26 mouse cellular contexts compared by ENCODE assay signal in genomic region chr4:155118278-155118677, GRCm38 (mm10). TPM values are rescaled to one million over a fixed set of nuclear protein-coding genes. Genes with fewer than 3 reads are reported as not detected.
A peak's percentile ranks its signal among the peaks of the same experiment; 100 is the strongest.
DNase-seq lines count a peak whose midpoint lies in the region; ATAC-seq lines count a peak whose summit lies in the region.
"Had no signal": no experiment of that assay in that cellular context is flagged by ENCODE, and none has a peak within 500 bp of the region (broad histone marks: within the 10 kb centered on the region; RNA-seq: fewer than 3 reads in every experiment).

No protein-coding gene starts in this region.

- no peak overlapping the region for H3K9ac ChIP-seq in forebrain, embryonic 12.5 days
- H3K9ac ChIP-seq in neural tube, embryonic 13.5 days, result peak overlapping the region; percentile 47
- H3K9ac ChIP-seq: embryonic facial prominence, embryonic 12.5 days; heart, embryonic 12.5 days; hindbrain, embryonic 14.5 days; limb, embryonic 13.5 days; stomach, embryonic 15.5 days had no signal

- no peaks in the 10 kb centered on the region for H3K36me3 ChIP-seq in forebrain, embryonic 12.5 days (replicated peaks)
- no peaks in the 10 kb centered on the region for H3K36me3 ChIP-seq in forebrain, embryonic 10.5 days (replicated peaks)
- H3K36me3 ChIP-seq in neural tube, embryonic 13.5 days, result no peaks in the 10 kb centered on the region
- H3K36me3 ChIP-seq in embryonic facial prominence, embryonic 10.5 days (replicated peaks), result no peaks in the 10 kb centered on the region; the same call in 1 of the 2 replicates
- no peaks in the 10 kb centered on the region for H3K36me3 ChIP-seq in limb, embryonic 10.5 days
- H3K36me3 ChIP-seq: embryonic facial prominence, embryonic 12.5 days; stomach, embryonic 15.5 days had no signal

- DNase-seq in forebrain, embryonic 10.5 days (ENCODE audit: extremely low spot score, low spot score), result no peak
- DNase-seq in neural tube, embryonic 10.5 days (ENCODE audit: extremely low spot score, low spot score), result no peak
- no peak for DNase-seq in embryonic facial prominence, embryonic 10.5 days (ENCODE audit: low spot score)
- DNase-seq in telencephalon, adult 2 months (ENCODE audit: low read depth, low spot score), result peak; percentile 17
- no peak for DNase-seq in limb, embryonic 10.5 days (ENCODE audit: low spot score)
- no peak for DNase-seq in cerebellum, adult 8-10 months
- DNase-seq: adrenal gland, adult 2 months; cerebellum, adult 2 months; cerebellum, postnatal 25 days; heart, adult 2 months; kidney, adult 11 months; kidney, postnatal 14 days; retina, postnatal 1 day; right cerebral cortex, postnatal 14 days; thymus, postnatal 25 days had no signal

- H3K4me3 ChIP-seq in forebrain, embryonic 12.5 days (replicated peaks), result no peak overlapping the region
- H3K4me3 ChIP-seq in forebrain, embryonic 10.5 days, result no peak overlapping the region
- H3K4me3 ChIP-seq in neural tube, embryonic 13.5 days, result no peak overlapping the region
- no peak overlapping the region for H3K4me3 ChIP-seq in embryonic facial prominence, embryonic 10.5 days
- H3K4me3 ChIP-seq in limb, embryonic 10.5 days, result no peak overlapping the region
- H3K4me3 ChIP-seq: embryonic facial prominence, embryonic 12.5 days; heart, adult 2 months; heart, embryonic 12.5 days; left cerebral cortex, adult 2 months; limb, embryonic 13.5 days; stomach, embryonic 15.5 days had no signal

- H3K27ac ChIP-seq in forebrain, embryonic 12.5 days, result peak overlapping the region; percentile 43
- no peak overlapping the region; the same call in 1 of the 2 replicates for H3K27ac ChIP-seq in forebrain, embryonic 10.5 days
- no peak overlapping the region for H3K27ac ChIP-seq in neural tube, embryonic 13.5 days (replicated peaks)
- peak overlapping the region; percentile 32; the same call in 1 of the 2 replicates for H3K27ac ChIP-seq in embryonic facial prominence, embryonic 10.5 days (replicated peaks)
- no peak overlapping the region for H3K27ac ChIP-seq in limb, embryonic 10.5 days
- H3K27ac ChIP-seq: embryonic facial prominence, embryonic 12.5 days; heart, adult 2 months; hindbrain, embryonic 14.5 days; left cerebral cortex, adult 2 months; limb, embryonic 13.5 days; macrophage; stomach, embryonic 15.5 days had no signal

- H3K4me2 ChIP-seq in forebrain, embryonic 12.5 days, result no peak overlapping the region; the same call in 1 of the 2 replicates
- H3K4me2 ChIP-seq in neural tube, embryonic 13.5 days, result no peak overlapping the region
- H3K4me2 ChIP-seq: embryonic facial prominence, embryonic 12.5 days; heart, embryonic 12.5 days; hindbrain, embryonic 14.5 days; limb, embryonic 13.5 days; stomach, embryonic 15.5 days had no signal

- peaks cover 25% of the 10 kb centered on the region for H3K4me1 ChIP-seq in forebrain, embryonic 12.5 days
- peaks cover 67% of the 10 kb centered on the region for H3K4me1 ChIP-seq in forebrain, embryonic 10.5 days
- peaks cover 54% of the 10 kb centered on the region for H3K4me1 ChIP-seq in neural tube, embryonic 13.5 days (replicated peaks)
- H3K4me1 ChIP-seq in embryonic facial prominence, embryonic 10.5 days, result peaks cover 73% of the 10 kb centered on the region
- peaks cover 59% of the 10 kb centered on the region for H3K4me1 ChIP-seq in limb, embryonic 10.5 days

- no peak for ATAC-seq in forebrain, embryonic 12.5 days (ENCODE audit: low FRiP score)
- ATAC-seq in neural tube, embryonic 13.5 days (ENCODE audit: low read depth), result no peak
- ATAC-seq: activated CD4-positive, CD25-positive, alpha-beta regulatory T cell, adult 4 months; midbrain, embryonic 16.5 days had no signal

- no peaks in the 10 kb centered on the region for H3K9me3 ChIP-seq in forebrain, embryonic 12.5 days
- no peaks in the 10 kb centered on the region for H3K9me3 ChIP-seq in forebrain, embryonic 10.5 days
- no peaks in the 10 kb centered on the region for H3K9me3 ChIP-seq in neural tube, embryonic 13.5 days
- peaks cover 7% of the 10 kb centered on the region; the same call in 1 of the 2 replicates for H3K9me3 ChIP-seq in embryonic facial prominence, embryonic 10.5 days
- no peaks in the 10 kb centered on the region for H3K9me3 ChIP-seq in limb, embryonic 10.5 days (replicated peaks)
- H3K9me3 ChIP-seq: embryonic facial prominence, embryonic 12.5 days; stomach, embryonic 15.5 days had no signal

- WGBS in forebrain, embryonic 12.5 days, result 54% methylated on average over 10 of the region's 10 CpGs
- 79% methylated on average over 10 of the region's 10 CpGs for WGBS in forebrain, embryonic 10.5 days
- 18% methylated on average over 10 of the region's 10 CpGs for WGBS in neural tube, embryonic 13.5 days
- WGBS in embryonic facial prominence, embryonic 10.5 days, result 82% methylated on average over 10 of the region's 10 CpGs
- 86% methylated on average over 10 of the region's 10 CpGs for WGBS in limb, embryonic 10.5 days

- H3K27me3 ChIP-seq in forebrain, embryonic 12.5 days, result 0 out of 2 replicates have a peak, but pooled peaks cover 4% of the 10 kb centered on the region
- no peaks in the 10 kb centered on the region for H3K27me3 ChIP-seq in forebrain, embryonic 10.5 days (ENCODE audit: poor library complexity, severe bottlenecking)
- no peaks in the 10 kb centered on the region for H3K27me3 ChIP-seq in neural tube, embryonic 13.5 days
- H3K27me3 ChIP-seq in embryonic facial prominence, embryonic 10.5 days (replicated peaks; ENCODE audit: low read depth, poor library complexity, severe bottlenecking), result no peaks in the 10 kb centered on the region
- no peaks in the 10 kb centered on the region for H3K27me3 ChIP-seq in limb, embryonic 10.5 days (ENCODE audit: low read depth, poor library complexity, severe bottlenecking)
- H3K27me3 ChIP-seq: embryonic facial prominence, embryonic 12.5 days; heart, embryonic 12.5 days; limb, embryonic 13.5 days; stomach, embryonic 15.5 days had no signal

RNA-seq across cellular contexts. Expression of gene Morn1, which starts 31.9 kb away (rescaled TPM):
- 6.9 and 7.0 TPM in 2 replicates for polyA plus RNA-seq in forebrain, embryonic 12.5 days (2016; fragmentation: Nextera tagmentation; extraction: Ambion mirVana)
- 4.5 and 6.8 TPM in 2 replicates for polyA plus RNA-seq in forebrain, embryonic 10.5 days (2016; fragmentation: Nextera tagmentation; extraction: Ambion mirVana)
- polyA plus RNA-seq in neural tube, embryonic 13.5 days (2015; fragmentation: Nextera tagmentation; extraction: Ambion mirVana), result 5.6 and 5.7 TPM in 2 replicates
- polyA plus RNA-seq in embryonic facial prominence, embryonic 10.5 days (2016; fragmentation: Nextera tagmentation; extraction: Ambion mirVana), result 4.3 and 5.4 TPM in 2 replicates
- polyA plus RNA-seq in limb, embryonic 10.5 days (2016; fragmentation: Nextera tagmentation; extraction: Ambion mirVana), result 3.5 and 6.5 TPM in 2 replicates

RNA-seq across cellular contexts. Expression of gene Rer1, which starts 32.1 kb away (rescaled TPM):
- 128 and 129 TPM in 2 replicates for polyA plus RNA-seq in forebrain, embryonic 12.5 days (2016; fragmentation: Nextera tagmentation; extraction: Ambion mirVana)
- 133 and 137 TPM in 2 replicates for polyA plus RNA-seq in forebrain, embryonic 10.5 days (2016; fragmentation: Nextera tagmentation; extraction: Ambion mirVana)
- 136 and 141 TPM in 2 replicates for polyA plus RNA-seq in neural tube, embryonic 13.5 days (2015; fragmentation: Nextera tagmentation; extraction: Ambion mirVana)
- polyA plus RNA-seq in embryonic facial prominence, embryonic 10.5 days (2016; fragmentation: Nextera tagmentation; extraction: Ambion mirVana), result 128 and 134 TPM in 2 replicates
- 133 and 142 TPM in 2 replicates for polyA plus RNA-seq in limb, embryonic 10.5 days (2016; fragmentation: Nextera tagmentation; extraction: Ambion mirVana)

RNA-seq across cellular contexts. Expression of gene Pex10, which starts 51.5 kb away (rescaled TPM):
- 17.2 and 19.3 TPM in 2 replicates for polyA plus RNA-seq in forebrain, embryonic 12.5 days (2016; fragmentation: Nextera tagmentation; extraction: Ambion mirVana)
- 22.2 TPM in 2 replicates for polyA plus RNA-seq in forebrain, embryonic 10.5 days (2016; fragmentation: Nextera tagmentation; extraction: Ambion mirVana)
- polyA plus RNA-seq in neural tube, embryonic 13.5 days (2015; fragmentation: Nextera tagmentation; extraction: Ambion mirVana), result 15.9 and 17.8 TPM in 2 replicates
- polyA plus RNA-seq in embryonic facial prominence, embryonic 10.5 days (2016; fragmentation: Nextera tagmentation; extraction: Ambion mirVana), result 19.0 and 22.2 TPM in 2 replicates
- 23.8 and 26.0 TPM in 2 replicates for polyA plus RNA-seq in limb, embryonic 10.5 days (2016; fragmentation: Nextera tagmentation; extraction: Ambion mirVana)

Comparison
In these comparisons a context has a peak if more than half of its experiments do, and no peak if none do; other contexts are left out.
1. H3K27ac ChIP-seq: peak in forebrain, embryonic 12.5 days (single experiment) and embryonic facial prominence, embryonic 10.5 days (single experiment); none in forebrain, embryonic 10.5 days (single experiment), neural tube, embryonic 13.5 days (single experiment) and limb, embryonic 10.5 days (single experiment).